Mouse (Mus musculus) E14TG2a.4 (cell line): ENCODE measurements around the gene Creb5.

ENCODE experiments used
- CTCF ChIP-seq: conservative IDR thresholded peaks from 2 replicates; pipeline ENCODE4 v1.5.1; 2014; ENCODE audit warnings: low read length
- NANOG ChIP-seq: IDR thresholded peaks from 2 replicates; pipeline ENCODE4 v1.6.1; 2014; ENCODE audit warnings: borderline replicate concordance, low read length, mixed read lengths
- POU5F1 ChIP-seq: IDR thresholded peaks from 2 replicates; pipeline ENCODE4 v1.6.1; 2014; ENCODE audit warnings: low read length, borderline replicate concordance

- TF ChIP-seq CTCF (no peak), NANOG (no peak), POU5F1 (no peak)
Measured at GRCm38 (mm10) chr6:53461775-53462770, 175.0 kb downstream of the Creb5 start.
